Mouse (Mus musculus): Measurements from ENCODE around the gene Ptprq. TPM values are rescaled to one million over a fixed set of nuclear protein-coding genes. Genes with fewer than 3 reads are reported as not detected.

Ptprq gene
- polyA plus RNA-seq, 1 experiment from 2014 or later = not detected

- H3K9me3 ChIP-seq (replicated peaks) = no peaks in the 10 kb centered on the region
These were observed 220.2 kb downstream of the Ptprq start for GRCm38 (mm10) chr10:107499656-107500055.

GRCm38 (mm10) chr10:107496402-107496801, 223.4 kb downstream of the Ptprq start:
- Histone ChIP-seq H3K9me3 (replicated peaks) (no peaks in the 10 kb centered on the region), H3K27ac (replicated peaks) (no peak overlapping the region), H3K4me3 (no peak overlapping the region), H3K36me3 (no peaks in the 10 kb centered on the region), H3K4me1 (peaks cover 15% of the 10 kb centered on the region), H3K27me3 (ENCODE audit: low read depth, poor library complexity, severe bottlenecking) (peaks cover 10% of the 10 kb centered on the region)
- WGBS = 97% methylated on average over 1 of the region's 1 CpGs
- no peak for DNase-seq (ENCODE audit: low spot score)

More at GRCm38 (mm10) chr10:107499656-107500055, 220.2 kb downstream of the Ptprq start:
- no peak for DNase-seq (ENCODE audit: low spot score)
- Histone ChIP-seq H3K4me3 (no peak overlapping the region), H3K36me3 (no peaks in the 10 kb centered on the region), H3K27me3 (ENCODE audit: low read depth, poor library complexity, severe bottlenecking) (no peaks in the 10 kb centered on the region), H3K4me1 (no peaks in the 10 kb centered on the region), H3K27ac (replicated peaks) (no peak overlapping the region)
- WGBS = 90% methylated on average over 7 of the region's 7 CpGs

- Histone ChIP-seq H3K9me3 (replicated peaks) (no peaks in the 10 kb centered on the region), H3K4me1 (peaks cover 15% of the 10 kb centered on the region), H3K36me3 (no peaks in the 10 kb centered on the region), H3K4me3 (peak within 1 kb of the TSS; percentile 37), H3K27me3 (ENCODE audit: low read depth, poor library complexity, severe bottlenecking) (peaks cover 10% of the 10 kb centered on the region), H3K27ac (replicated peaks) (peak within 1 kb of the TSS; percentile 68; the same call in 1 of the 2 replicates)
- DNase-seq (ENCODE audit: low spot score) = no peak
- WGBS = 88% methylated on average over 6 of the region's 6 CpGs
These were observed 225.3 kb downstream of the Ptprq start, which contains the start of gene Myf6 for GRCm38 (mm10) chr10:107494568-107494967. Gene Myf6, minus strand, starts transcription at chr10:107494737.

DNA sequence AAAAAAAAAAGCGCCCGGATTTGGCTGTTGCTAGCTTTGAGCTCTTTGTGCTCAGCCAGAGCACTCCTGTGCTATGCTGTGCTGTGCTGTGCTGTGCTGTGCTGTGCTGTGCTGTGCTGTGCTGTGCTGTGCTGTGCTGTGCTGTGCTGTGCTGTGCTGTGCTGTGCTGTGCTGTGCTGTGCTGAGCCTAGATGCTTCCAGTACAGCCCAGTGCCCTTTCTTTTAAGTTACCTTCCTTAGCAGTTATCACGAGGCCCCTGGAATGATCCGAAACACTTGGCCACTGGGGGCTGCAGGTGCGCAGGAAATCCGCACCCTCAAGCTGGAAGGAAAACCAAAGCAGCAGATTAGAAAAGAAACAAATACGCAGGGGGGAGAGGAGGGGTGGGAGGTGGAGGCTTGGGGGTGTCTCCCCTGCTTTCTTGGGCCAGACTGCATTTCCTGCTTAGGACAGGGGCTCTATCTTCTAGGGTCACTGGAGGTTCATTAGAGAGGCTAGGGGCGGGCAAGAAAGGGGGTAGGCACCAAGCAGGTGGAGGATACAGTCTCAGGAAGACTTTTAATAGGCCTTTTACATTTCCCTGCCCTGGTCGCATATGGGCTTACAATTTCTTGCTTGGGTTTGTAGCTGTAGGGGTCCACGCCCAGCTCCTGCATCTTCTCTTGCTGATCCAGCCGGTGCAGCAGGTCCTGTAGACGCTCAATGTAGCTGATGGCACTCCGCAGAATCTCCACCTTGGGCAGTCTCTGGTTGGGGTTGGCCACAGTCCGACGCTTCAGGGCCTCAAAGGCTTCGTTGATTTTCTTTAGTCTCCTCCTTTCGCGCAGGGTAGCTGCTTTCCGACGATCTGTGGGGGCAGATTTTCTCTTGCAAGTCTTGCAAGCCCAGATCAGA, 226.0 kb downstream of the Ptprq start:
- whole genome bisulfite sequencing = 36% methylated on average over 20 of the region's 20 CpGs
- Histone ChIP-seq H3K4me3 (peak overlapping the region; percentile 37), H3K9me3 (replicated peaks) (no peaks in the 10 kb centered on the region), H3K27me3 (ENCODE audit: low read depth, poor library complexity, severe bottlenecking) (peaks cover 10% of the 10 kb centered on the region), H3K27ac (replicated peaks) (peak overlapping the region; percentile 68), H3K36me3 (no peaks in the 10 kb centered on the region), H3K4me1 (peaks cover 18% of the 10 kb centered on the region)
- no peak for DNase-seq (ENCODE audit: low spot score)

DNA sequence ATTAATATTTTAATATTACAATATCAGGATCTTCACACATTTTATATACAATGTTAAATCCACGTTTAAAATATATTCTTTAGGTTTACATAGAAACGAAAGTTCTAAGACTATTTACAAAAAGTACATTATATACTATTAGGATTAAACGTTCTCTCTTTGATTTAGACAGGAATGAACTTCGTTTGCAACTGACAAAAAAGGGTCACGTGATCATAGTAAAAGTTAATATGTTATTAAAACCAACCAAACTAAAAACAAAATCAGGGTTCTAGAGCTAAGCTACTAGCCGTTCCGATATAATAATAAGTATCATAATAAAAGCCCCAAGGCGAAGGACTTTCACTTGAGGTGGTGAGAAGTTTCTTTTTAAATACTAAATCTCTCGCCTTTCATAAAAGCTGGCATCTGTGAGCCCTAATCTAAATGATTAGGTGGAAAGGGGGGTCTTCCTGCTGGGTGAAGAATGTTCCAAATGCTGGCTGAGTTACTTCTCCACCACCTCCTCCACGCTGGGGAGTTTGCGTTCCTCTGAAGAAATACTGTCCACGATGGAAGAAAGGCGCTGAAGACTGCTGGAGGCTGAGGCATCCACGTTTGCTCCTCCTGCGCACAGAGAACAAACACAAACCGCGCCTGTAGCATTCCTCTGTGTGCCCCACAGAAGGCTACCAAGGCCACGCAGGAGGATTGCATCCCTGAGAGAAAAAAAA, 226.8 kb downstream of the Ptprq start:
- peak overlapping the region; percentile 68 for H3K27ac ChIP-seq (replicated peaks)

GRCm38 (mm10) chr10:107488654-107489315, 231.1 kb downstream of the Ptprq start:
- DNase-seq (ENCODE audit: low spot score) = no peak
- Histone ChIP-seq H3K4me1 (peaks cover 28% of the 10 kb centered on the region), H3K27ac (replicated peaks) (no peak overlapping the region; the same call in 1 of the 2 replicates), H3K4me3 (peak overlapping the region; percentile 21; the same call in 1 of the 2 replicates), H3K36me3 (no peaks in the 10 kb centered on the region), H3K9me3 (replicated peaks) (no peaks in the 10 kb centered on the region), H3K27me3 (ENCODE audit: low read depth, poor library complexity, severe bottlenecking) (peaks cover 2% of the 10 kb centered on the region)
- 37% methylated on average over 12 of the region's 12 CpGs for WGBS

More for the DNA sequence above, 226.8 kb downstream of the Ptprq start:
- Histone ChIP-seq H3K36me3 (no peaks in the 10 kb centered on the region), H3K4me1 (peaks cover 26% of the 10 kb centered on the region), H3K9me3 (replicated peaks) (no peaks in the 10 kb centered on the region), H3K4me3 (peak overlapping the region; percentile 37), H3K27me3 (ENCODE audit: low read depth, poor library complexity, severe bottlenecking) (peaks cover 10% of the 10 kb centered on the region)
- DNase-seq (ENCODE audit: low spot score) = peak; percentile 32
- 43% methylated on average over 18 of the region's 18 CpGs for WGBS

- WGBS = 76% methylated on average over 12 of the region's 12 CpGs
- Histone ChIP-seq H3K27me3 (ENCODE audit: low read depth, poor library complexity, severe bottlenecking) (no peaks in the 10 kb centered on the region), H3K36me3 (no peaks in the 10 kb centered on the region), H3K4me3 (no peak overlapping the region), H3K4me1 (peaks cover 20% of the 10 kb centered on the region), H3K27ac (replicated peaks) (no peak overlapping the region), H3K9me3 (replicated peaks) (no peaks in the 10 kb centered on the region)
- DNase-seq (ENCODE audit: low spot score) = no peak
These were observed 233.1 kb downstream of the Ptprq start for GRCm38 (mm10) chr10:107486770-107487169.

DNA sequence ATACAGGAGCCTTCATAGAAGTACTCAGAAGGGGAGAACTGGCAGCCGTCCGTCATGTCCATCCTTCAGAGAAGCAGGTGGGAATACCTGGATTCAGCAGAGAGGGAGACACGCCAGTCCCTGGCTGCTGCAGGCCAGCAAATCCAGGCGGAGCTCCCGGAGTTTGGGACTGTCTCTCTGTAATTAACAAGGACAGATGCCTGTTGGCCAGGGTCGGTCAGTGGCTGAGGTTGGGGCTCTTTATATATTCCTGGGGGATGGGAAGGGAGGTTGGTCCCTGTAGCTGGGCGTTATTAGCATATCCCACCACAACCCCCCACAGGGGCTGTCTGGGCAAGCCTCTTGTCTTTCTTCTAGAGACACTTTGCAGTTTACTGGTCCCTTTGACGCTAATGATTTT, 234.0 kb downstream of the Ptprq start, which contains the start of gene Myf5:
Myf5 (minus strand) TSS at position 265 of the 400 bp plus-strand sequence.
- Histone ChIP-seq H3K27ac (replicated peaks) (0 out of 2 replicates have a peak within 1 kb of the TSS, but pooled peaks have one; percentile 9), H3K4me3 (no peak within 1 kb of the TSS)
- 75% methylated on average over 8 of the region's 8 CpGs for WGBS

GRCm38 (mm10) chr10:107484050-107484449, 235.8 kb downstream of the Ptprq start:
- WGBS = 71% methylated on average over 10 of the region's 10 CpGs

More for the DNA sequence above, 234.0 kb downstream of the Ptprq start, which contains the start of gene Myf5:
- peaks cover 20% of the 10 kb centered on the region for H3K4me1 ChIP-seq
- H3K36me3 ChIP-seq = no peaks in the 10 kb centered on the region
- no peaks in the 10 kb centered on the region for H3K27me3 ChIP-seq (ENCODE audit: low read depth, poor library complexity, severe bottlenecking)
- no peak for DNase-seq (ENCODE audit: low spot score)
- no peaks in the 10 kb centered on the region for H3K9me3 ChIP-seq (replicated peaks)

GRCm38 (mm10) chr10:107473497-107473896, 246.4 kb downstream of the Ptprq start:
- WGBS = 57% methylated on average over 2 of the region's 2 CpGs
- no peaks in the 10 kb centered on the region for H3K4me1 ChIP-seq
- DNase-seq (ENCODE audit: low spot score) = no peak

More at GRCm38 (mm10) chr10:107484050-107484449, 235.8 kb downstream of the Ptprq start:
- peaks cover 19% of the 10 kb centered on the region for H3K4me1 ChIP-seq
- no peaks in the 10 kb centered on the region for H3K27me3 ChIP-seq (ENCODE audit: low read depth, poor library complexity, severe bottlenecking)
- no peaks in the 10 kb centered on the region for H3K9me3 ChIP-seq (replicated peaks)
- H3K27ac ChIP-seq (replicated peaks) = no peak overlapping the region
- DNase-seq (ENCODE audit: low spot score) = no peak
- H3K4me3 ChIP-seq = no peak overlapping the region
- no peaks in the 10 kb centered on the region for H3K36me3 ChIP-seq

GRCm38 (mm10) chr10:107471712-107472111, 248.1 kb downstream of the Ptprq start:
- Histone ChIP-seq H3K9me3 (replicated peaks) (no peaks in the 10 kb centered on the region), H3K4me3 (no peak overlapping the region), H3K27me3 (ENCODE audit: low read depth, poor library complexity, severe bottlenecking) (no peaks in the 10 kb centered on the region), H3K4me1 (no peaks in the 10 kb centered on the region), H3K27ac (replicated peaks) (no peak overlapping the region), H3K36me3 (no peaks in the 10 kb centered on the region)
- WGBS = 82% methylated on average over 5 of the region's 5 CpGs
- no peak for DNase-seq (ENCODE audit: low spot score)

More at GRCm38 (mm10) chr10:107473497-107473896, 246.4 kb downstream of the Ptprq start:
- H3K27me3 ChIP-seq (ENCODE audit: low read depth, poor library complexity, severe bottlenecking) = no peaks in the 10 kb centered on the region
- no peaks in the 10 kb centered on the region for H3K9me3 ChIP-seq (replicated peaks)
- no peaks in the 10 kb centered on the region for H3K36me3 ChIP-seq
- H3K27ac ChIP-seq (replicated peaks) = no peak overlapping the region
- no peak overlapping the region for H3K4me3 ChIP-seq

DNA sequence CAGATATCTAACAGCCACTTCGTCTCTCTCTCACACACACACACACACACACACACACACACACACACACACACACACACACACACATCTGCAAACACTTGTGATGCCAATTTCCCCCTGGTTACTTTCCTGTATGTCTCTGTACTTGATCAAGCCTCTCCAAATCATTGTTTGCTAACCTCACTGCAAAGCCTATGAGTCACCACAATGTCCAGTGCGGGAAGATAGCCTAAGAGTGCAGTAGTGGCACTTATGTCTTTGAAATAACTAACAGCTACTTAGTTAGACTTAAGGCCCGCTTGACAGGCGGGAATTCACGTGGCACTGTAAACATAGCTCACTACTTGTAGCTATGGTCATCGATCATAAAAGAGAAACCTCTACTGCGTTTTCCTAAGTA, 252.0 kb downstream of the Ptprq start:
- no peaks in the 10 kb centered on the region for H3K27me3 ChIP-seq (ENCODE audit: low read depth, poor library complexity, severe bottlenecking)
- H3K36me3 ChIP-seq = no peaks in the 10 kb centered on the region
- no peak overlapping the region for H3K4me3 ChIP-seq
- H3K4me1 ChIP-seq = no peaks in the 10 kb centered on the region
- DNase-seq (ENCODE audit: low spot score) = no peak
- H3K27ac ChIP-seq (replicated peaks) = no peak overlapping the region
- no peaks in the 10 kb centered on the region for H3K9me3 ChIP-seq (replicated peaks)
- WGBS = 93% methylated on average over 7 of the region's 7 CpGs

Measured in midbrain, embryonic 10.5 days (tissue).